Mouse (Mus musculus): ENCODE results near the gene Olfr678.
"Not testable (repeated sequence)": the region's sequence is repeated elsewhere in the genome, so short reads cannot be mapped to it uniquely, and the experiment has no call there.

Gene Olfr678

GRCm38 (mm10) chr7:105064175-105064574 lies at the start of gene Olfr678:
Gene Olfr678, plus strand, starts transcription at chr7:105064475.
- no peak for DNase-seq (ENCODE audit: low spot score)

GRCm38 (mm10) chr7:105022530-105022929 lies 41.7 kb upstream of the Olfr678 start:
- DNase-seq (ENCODE audit: low spot score), result no peak

GRCm38 (mm10) chr7:105028360-105028759 lies 35.9 kb upstream of the Olfr678 start, which contains the start of gene Olfr675:
Gene Olfr675, minus strand, starts transcription at chr7:105028460.
- DNase-seq (ENCODE audit: low spot score), result no peak

- DNase-seq (ENCODE audit: low spot score), result no peak
Measured at GRCm38 (mm10) chr7:105032398-105032797, 31.9 kb upstream of the Olfr678 start, which contains the start of gene Olfr676. Gene Olfr676, plus strand, starts transcription at chr7:105032698.

GRCm38 (mm10) chr7:105033836-105034235 lies 30.4 kb upstream of the Olfr678 start:
- not testable (repeated sequence) for DNase-seq (ENCODE audit: low spot score)

- no peak for DNase-seq (ENCODE audit: low spot score)
Measured at GRCm38 (mm10) chr7:105058951-105059350, 5.3 kb upstream of the Olfr678 start.

- DNase-seq (ENCODE audit: low spot score), result no peak
Measured at GRCm38 (mm10) chr7:105080905-105081304, 16.6 kb downstream of the Olfr678 start, which contains the start of gene Olfr679. Gene Olfr679, plus strand, starts transcription at chr7:105081205.

GRCm38 (mm10) chr7:105092717-105093116 lies 28.4 kb downstream of the Olfr678 start, which contains the start of gene Olfr680-ps1:
Gene Olfr680-ps1, minus strand, starts transcription at chr7:105092817.
- not testable (repeated sequence) for DNase-seq (ENCODE audit: low spot score)

GRCm38 (mm10) chr7:105116536-105116935 lies 52.3 kb downstream of the Olfr678 start, which contains the start of gene Olfr681:
Gene Olfr681, plus strand, starts transcription at chr7:105116836.
- DNase-seq (ENCODE audit: low spot score), result no peak

Data from urinary bladder, postnatal 25 days (tissue).